Mouse (Mus musculus): ENCODE measurements around the gene Traip. TPM values are rescaled to one million over a fixed set of nuclear protein-coding genes. Genes with fewer than 3 reads are reported as not detected.

The Traip gene
- total RNA-seq (2014; rRNA removed) (0.18 and 0.40 TPM in 2 replicates), polyA plus RNA-seq (2012; rRNA removed) (0.12 and 0.21 TPM in 2 replicates)

- Histone ChIP-seq H3K27ac (replicated peaks; ENCODE audit: insufficient read depth, low read depth, low read length) (peak within 1 kb of the TSS; percentile 89), H3K4me1 (ENCODE audit: control insufficient read depth, insufficient read depth, low read length) (no peaks in the 10 kb centered on the region), H3K4me3 (ENCODE audit: insufficient read depth, low read depth, low read length) (peak within 1 kb of the TSS; percentile 81), H3K27me3 (ENCODE audit: control insufficient read depth, insufficient read depth, low read length) (no peaks in the 10 kb centered on the region), H3K9ac (ENCODE audit: low read depth, low read length) (peak within 1 kb of the TSS; percentile 91), H3K36me3 (ENCODE audit: control insufficient read depth, insufficient read depth, low read length) (no peaks in the 10 kb centered on the region), H3K79me2 (ENCODE audit: control insufficient read depth, insufficient read depth, low read length) (no peaks in the 10 kb centered on the region)
- DNase-seq (ENCODE audit: extremely low read depth, low read depth, low spot score): no peak
- 90% methylated on average over 10 of the region's 10 CpGs for WGBS
- TF ChIP-seq CTCF (IDR thresholded peaks at IDR 0.05; ENCODE audit: low read depth, low read length) (no peak), POLR2A (IDR thresholded peaks at IDR 0.05; ENCODE audit: extremely low read depth, insufficient read depth, low read length) (no peak)
Measured at GRCm38 (mm10) chr9:107949922-107950235, at the start of gene Traip. Gene Traip, plus strand, starts transcription at chr9:107950136.

- H3K4me1 ChIP-seq (ENCODE audit: control insufficient read depth, insufficient read depth, low read length): no peaks in the 10 kb centered on the region
- H3K4me3 ChIP-seq (ENCODE audit: insufficient read depth, low read depth, low read length): no peak overlapping the region
- H3K36me3 ChIP-seq (ENCODE audit: control insufficient read depth, insufficient read depth, low read length): peaks cover 11% of the 10 kb centered on the region; the same call in 1 of the 2 replicates
- H3K79me2 ChIP-seq (ENCODE audit: control insufficient read depth, insufficient read depth, low read length): no peaks in the 10 kb centered on the region
- no peaks in the 10 kb centered on the region for H3K27me3 ChIP-seq (ENCODE audit: control insufficient read depth, insufficient read depth, low read length)
- no peak overlapping the region for H3K9ac ChIP-seq (ENCODE audit: low read depth, low read length)
- TF ChIP-seq CTCF (IDR thresholded peaks at IDR 0.05; ENCODE audit: low read depth, low read length): peak; percentile 38
- no peak for TF ChIP-seq POLR2A (IDR thresholded peaks at IDR 0.05; ENCODE audit: extremely low read depth, insufficient read depth, low read length)
- no peak overlapping the region for H3K27ac ChIP-seq (replicated peaks; ENCODE audit: insufficient read depth, low read depth, low read length)
- 84% methylated on average over 44 of the region's 44 CpGs for WGBS
- no peak for DNase-seq (ENCODE audit: extremely low read depth, low read depth, low spot score)
Measured at GRCm38 (mm10) chr9:107900840-107901626, 48.9 kb upstream of the Traip start.

GRCm38 (mm10) chr9:107901627-107901914 is 48.4 kb upstream of the Traip start:
- DNase-seq (ENCODE audit: extremely low read depth, low read depth, low spot score): no peak
- 89% methylated on average over 17 of the region's 17 CpGs for WGBS
- Histone ChIP-seq H3K4me1 (ENCODE audit: control insufficient read depth, insufficient read depth, low read length) (peaks cover 2% of the 10 kb centered on the region; the same call in 1 of the 2 replicates), H3K36me3 (ENCODE audit: control insufficient read depth, insufficient read depth, low read length) (peaks cover 10% of the 10 kb centered on the region; the same call in 1 of the 2 replicates), H3K9ac (ENCODE audit: low read depth, low read length) (no peak overlapping the region), H3K4me3 (ENCODE audit: insufficient read depth, low read depth, low read length) (no peak overlapping the region), H3K79me2 (ENCODE audit: control insufficient read depth, insufficient read depth, low read length) (no peaks in the 10 kb centered on the region), H3K27ac (replicated peaks; ENCODE audit: insufficient read depth, low read depth, low read length) (no peak overlapping the region), H3K27me3 (ENCODE audit: control insufficient read depth, insufficient read depth, low read length) (no peaks in the 10 kb centered on the region)
- no peak for TF ChIP-seq CTCF (IDR thresholded peaks at IDR 0.05; ENCODE audit: low read depth, low read length)
- no peak for TF ChIP-seq POLR2A (IDR thresholded peaks at IDR 0.05; ENCODE audit: extremely low read depth, insufficient read depth, low read length)

GRCm38 (mm10) chr9:107904726-107905125 is 45.2 kb upstream of the Traip start:
- 3% methylated on average over 4 of the region's 4 CpGs for WGBS
- H3K4me1 ChIP-seq (ENCODE audit: control insufficient read depth, insufficient read depth, low read length): peaks cover 4% of the 10 kb centered on the region; the same call in 1 of the 2 replicates
- DNase-seq (ENCODE audit: extremely low read depth, low read depth, low spot score): peak; percentile 52

GRCm38 (mm10) chr9:107906252-107906966 is 43.5 kb upstream of the Traip start, which contains the start of gene Mst1r:
Gene Mst1r, plus strand, starts transcription at chr9:107906873.
- peaks cover 4% of the 10 kb centered on the region; the same call in 1 of the 2 replicates for H3K4me1 ChIP-seq (ENCODE audit: control insufficient read depth, insufficient read depth, low read length)
- 0 out of 2 replicates have a peak, but pooled peaks cover 2% of the 10 kb centered on the region for H3K36me3 ChIP-seq (ENCODE audit: control insufficient read depth, insufficient read depth, low read length)
- no peak for TF ChIP-seq CTCF (IDR thresholded peaks at IDR 0.05; ENCODE audit: low read depth, low read length)
- no peak for TF ChIP-seq POLR2A (IDR thresholded peaks at IDR 0.05; ENCODE audit: extremely low read depth, insufficient read depth, low read length)
- peak; percentile 56 for DNase-seq (ENCODE audit: extremely low read depth, low read depth, low spot score)
- H3K27ac ChIP-seq (replicated peaks; ENCODE audit: insufficient read depth, low read depth, low read length): no peak within 1 kb of the TSS
- H3K4me3 ChIP-seq (ENCODE audit: insufficient read depth, low read depth, low read length): peak within 1 kb of the TSS; percentile 58
- no peaks in the 10 kb centered on the region for H3K27me3 ChIP-seq (ENCODE audit: control insufficient read depth, insufficient read depth, low read length)
- H3K9ac ChIP-seq (ENCODE audit: low read depth, low read length): peak within 1 kb of the TSS; percentile 35
- WGBS: 26% methylated on average over 19 of the region's 19 CpGs
- H3K79me2 ChIP-seq (ENCODE audit: control insufficient read depth, insufficient read depth, low read length): no peaks in the 10 kb centered on the region

More at GRCm38 (mm10) chr9:107904726-107905125, 45.2 kb upstream of the Traip start:
- H3K4me3 ChIP-seq (ENCODE audit: insufficient read depth, low read depth, low read length): no peak overlapping the region
- H3K27me3 ChIP-seq (ENCODE audit: control insufficient read depth, insufficient read depth, low read length): no peaks in the 10 kb centered on the region
- peaks cover 6% of the 10 kb centered on the region; the same call in 1 of the 2 replicates for H3K36me3 ChIP-seq (ENCODE audit: control insufficient read depth, insufficient read depth, low read length)
- TF ChIP-seq CTCF (IDR thresholded peaks at IDR 0.05; ENCODE audit: low read depth, low read length): peak; percentile 83
- no peak for TF ChIP-seq POLR2A (IDR thresholded peaks at IDR 0.05; ENCODE audit: extremely low read depth, insufficient read depth, low read length)
- no peak overlapping the region for H3K27ac ChIP-seq (replicated peaks; ENCODE audit: insufficient read depth, low read depth, low read length)
- no peaks in the 10 kb centered on the region for H3K79me2 ChIP-seq (ENCODE audit: control insufficient read depth, insufficient read depth, low read length)
- no peak overlapping the region for H3K9ac ChIP-seq (ENCODE audit: low read depth, low read length)

Measured in liver, adult 2 months (tissue).